Mouse (Mus musculus) thymus, postnatal 0 days (tissue): ENCODE data around the gene Nxpe4. TPM values are rescaled to one million over a fixed set of nuclear protein-coding genes. Genes with fewer than 3 reads are reported as not detected.
"Not testable (repeated sequence)": the region's sequence is repeated elsewhere in the genome, so short reads cannot be mapped to it uniquely, and the experiment has no call there.

Source experiments
- DNase-seq: peaks from one replicate; pipeline ENCODE4 v3.0.0-alpha.2; 2015; ENCODE audit warnings: low spot score
- polyA plus RNA-seq: library from polyadenylated mRNA; unstranded; fragments of >200 nt; fragmentation: Nextera tagmentation; extraction: Ambion mirVana; gene quantifications from 2 replicates; pipeline ENCODE4 v1.2.1, GENCODE M21; 2015

The Nxpe4 gene
- polyA plus RNA-seq, 1 experiment from 2014 or later = 1.8 TPM

GRCm38 (mm10) chr9:48407549-48408327, 245.9 kb downstream of the Nxpe4 start:
- DNase-seq = no peak

GRCm38 (mm10) chr9:48410217-48411035, 248.6 kb downstream of the Nxpe4 start:
- no peak for DNase-seq

- peak; percentile 37 for DNase-seq
Observed at GRCm38 (mm10) chr9:48413591-48413990, 251.8 kb downstream of the Nxpe4 start.

GRCm38 (mm10) chr9:48417366-48417765, 255.5 kb downstream of the Nxpe4 start:
- not testable (repeated sequence) for DNase-seq

- no peak for DNase-seq
Observed at GRCm38 (mm10) chr9:48417994-48418393, 256.2 kb downstream of the Nxpe4 start.

- DNase-seq = no peak
Observed at GRCm38 (mm10) chr9:48418397-48418796, 256.6 kb downstream of the Nxpe4 start.

- no peak for DNase-seq
Observed at GRCm38 (mm10) chr9:48418829-48419228, 257.0 kb downstream of the Nxpe4 start.

- DNase-seq = no peak
Observed at GRCm38 (mm10) chr9:48420437-48420836, 258.6 kb downstream of the Nxpe4 start.

GRCm38 (mm10) chr9:48421029-48421428, 259.2 kb downstream of the Nxpe4 start:
- no peak for DNase-seq

- no peak for DNase-seq
Observed at GRCm38 (mm10) chr9:48421561-48421960, 259.7 kb downstream of the Nxpe4 start.

GRCm38 (mm10) chr9:48422382-48422781, 260.6 kb downstream of the Nxpe4 start:
- no peak for DNase-seq

- DNase-seq = no peak
Observed at GRCm38 (mm10) chr9:48423256-48423655, 261.4 kb downstream of the Nxpe4 start.

- no peak for DNase-seq
Observed at GRCm38 (mm10) chr9:48427176-48427575, 265.4 kb downstream of the Nxpe4 start.

GRCm38 (mm10) chr9:48432449-48432848, 270.6 kb downstream of the Nxpe4 start:
- DNase-seq = no peak

GRCm38 (mm10) chr9:48443873-48444272, 282.1 kb downstream of the Nxpe4 start:
- DNase-seq = no peak

- DNase-seq = no peak
Observed at GRCm38 (mm10) chr9:48444821-48445220, 283.0 kb downstream of the Nxpe4 start.

GRCm38 (mm10) chr9:48447783-48448209, 286.0 kb downstream of the Nxpe4 start:
- DNase-seq = peak; percentile 58

Other genes with a start within 250 kb of the Nxpe4 start
- gene Nxpe2, start 191.4 kb downstream of the Nxpe4 start, polyA plus RNA-seq = 0.69 and 1.1 TPM in 2 replicates